Mouse (Mus musculus): ENCODE measurements around the gene Mlph.

DNA sequence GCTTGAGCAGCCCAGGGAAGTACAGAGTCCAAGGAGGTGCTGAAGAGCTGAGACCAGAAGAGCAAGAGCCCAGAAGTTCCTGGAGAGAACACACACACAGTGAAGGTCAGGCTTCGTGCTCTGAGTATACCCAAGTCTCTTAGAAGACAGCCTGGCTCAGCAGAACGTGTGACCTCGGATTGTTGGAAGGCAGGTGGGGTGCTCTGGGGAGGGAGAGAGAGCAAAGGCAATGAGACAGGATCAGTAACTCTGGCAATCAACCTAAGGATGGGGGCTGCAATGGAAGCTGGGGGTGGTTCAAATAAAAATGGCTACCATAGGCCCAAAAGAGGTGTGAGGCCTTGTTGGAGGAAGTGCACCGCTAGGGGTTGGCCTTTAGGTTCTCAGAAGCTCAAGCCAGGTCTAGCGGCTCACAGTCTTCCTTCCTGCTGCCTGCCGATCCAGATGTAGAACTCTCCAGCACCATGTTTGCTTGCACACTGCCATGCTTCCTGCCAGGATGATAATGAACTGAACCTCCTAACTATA is 13.1 kb upstream of the Mlph start:
- TF ChIP-seq EP300 (IDR thresholded peaks at IDR 0.05; ENCODE audit: insufficient read depth, low read depth, low read length) (no peak), POLR2A (IDR thresholded peaks at IDR 0.05; ENCODE audit: insufficient read depth, low read length) (no peak), CTCF (IDR thresholded peaks at IDR 0.05; ENCODE audit: low read depth, low read length) (no peak)
